Mouse (Mus musculus): ENCODE measurements around the gene Trpv6.

The Trpv6 gene

DNA sequence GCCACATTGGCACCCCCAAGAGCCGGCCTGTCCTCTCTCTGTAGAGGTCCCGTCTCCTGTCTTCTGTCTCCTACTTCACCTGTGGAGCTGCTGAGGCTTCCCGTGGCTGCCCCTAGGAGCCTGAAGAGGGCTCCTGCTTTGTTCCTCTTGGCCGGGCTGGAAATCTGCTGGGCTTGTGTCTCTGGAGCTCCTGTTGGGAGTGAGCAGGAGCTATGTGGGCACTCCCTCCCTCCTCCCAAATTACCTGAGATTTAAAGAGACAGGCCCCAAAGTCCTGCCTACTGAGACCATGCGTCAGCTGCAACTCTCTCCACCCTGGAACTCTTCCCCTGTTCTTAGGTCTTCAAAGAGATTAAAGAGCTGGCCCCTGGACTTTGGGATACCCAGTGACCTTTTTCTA, at the start of gene Trpv6:
Trpv6 (minus strand) TSS at position 228 of the 400 bp plus-strand sequence.
- DNase-seq (ENCODE audit: low spot score) = no peak

GRCm38 (mm10) chr6:41685596-41685995, 49.4 kb upstream of the Trpv6 start:
- no peak for DNase-seq (ENCODE audit: low spot score)

DNA sequence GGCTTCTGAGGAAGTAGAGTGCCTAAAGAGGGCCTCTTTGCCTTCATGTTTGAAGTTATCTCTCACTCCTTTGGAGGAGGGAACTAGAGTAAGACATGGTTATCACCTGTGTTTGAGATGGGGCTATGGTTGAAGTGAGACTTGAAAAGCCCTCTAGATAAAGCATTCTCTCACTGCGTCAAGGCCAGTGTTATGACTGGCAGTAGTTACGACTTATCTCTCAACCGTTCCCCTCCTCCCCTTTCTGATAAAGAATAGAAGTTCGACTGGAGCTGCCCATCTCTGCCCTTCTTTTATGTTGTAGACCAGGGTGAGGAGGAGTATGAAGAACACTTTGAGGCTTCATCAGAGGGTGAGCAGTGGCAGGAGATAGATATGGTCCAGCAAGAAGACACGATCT, 48.7 kb upstream of the Trpv6 start:
- no peak for DNase-seq (ENCODE audit: low spot score)

- DNase-seq (ENCODE audit: low spot score) = no peak
Observed at GRCm38 (mm10) chr6:41684131-41684530, 47.9 kb upstream of the Trpv6 start, which contains the start of gene Llcfc1. Gene Llcfc1 (plus strand): TSS chr6:41684431.

DNA sequence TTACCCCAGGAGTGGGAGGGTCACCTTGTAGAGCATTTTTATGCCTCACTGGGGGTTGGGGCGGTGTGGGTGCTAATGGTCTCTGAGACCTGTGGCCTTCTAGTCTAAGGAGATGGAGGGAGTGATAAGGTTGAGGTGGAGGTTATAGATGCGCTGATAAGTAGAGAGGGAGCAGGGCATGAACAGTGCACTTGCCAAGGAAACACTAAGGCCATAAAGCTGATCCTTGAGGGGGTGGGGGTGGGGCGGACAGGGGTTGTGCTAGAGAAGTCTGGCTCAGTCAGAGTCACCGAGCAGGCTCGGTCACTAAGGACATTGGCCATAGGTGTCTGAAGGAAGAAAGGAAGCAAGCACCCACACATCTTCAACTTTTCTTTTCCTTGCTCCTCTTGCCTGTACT, 45.5 kb upstream of the Trpv6 start:
- no peak for DNase-seq (ENCODE audit: low spot score)

GRCm38 (mm10) chr6:41680669-41681068, 44.5 kb upstream of the Trpv6 start, which contains the start of gene Trpv5:
Gene Trpv5 (minus strand): TSS chr6:41680769.
- DNase-seq (ENCODE audit: low spot score) = no peak

DNA sequence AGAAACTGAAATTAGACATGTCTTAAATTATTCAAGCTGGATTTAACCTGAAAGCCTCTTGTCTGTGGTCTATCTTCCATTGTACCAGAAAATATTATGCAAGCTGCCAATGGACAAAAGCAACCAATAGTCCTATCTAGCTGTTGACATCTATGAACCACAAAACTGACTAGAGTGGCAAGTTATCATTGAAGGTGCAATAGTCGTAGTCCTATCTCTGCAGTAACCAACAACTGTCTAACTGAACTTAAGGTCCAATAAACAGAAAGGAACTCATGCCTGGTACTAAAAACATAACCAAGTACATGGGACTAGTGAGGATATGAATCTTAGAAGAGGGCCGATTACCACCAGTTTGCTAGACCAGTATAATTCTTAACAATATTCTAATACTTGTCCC, 40.3 kb upstream of the Trpv6 start:
- DNase-seq (ENCODE audit: low spot score) = no peak

DNA sequence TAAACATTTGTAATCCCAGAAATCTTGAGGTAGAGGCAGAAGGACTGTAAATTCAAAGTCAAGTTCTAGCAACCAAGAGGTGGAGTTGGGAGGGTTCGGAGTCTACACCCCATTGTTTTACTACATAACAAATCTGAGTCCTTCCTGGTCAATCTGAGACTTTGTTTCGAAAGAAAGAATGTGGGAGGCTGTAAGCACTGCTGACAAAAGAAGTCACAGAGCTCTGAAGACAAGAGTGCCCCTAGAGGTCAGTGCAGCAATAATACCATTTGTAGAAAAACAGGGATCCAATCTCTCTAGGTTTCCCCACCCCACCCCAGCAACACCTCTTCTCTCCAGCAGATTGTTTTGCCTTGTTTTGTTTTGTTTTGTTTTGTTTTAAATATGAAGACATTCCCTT, 26.1 kb upstream of the Trpv6 start:
- DNase-seq (ENCODE audit: low spot score) = no peak

- no peak for DNase-seq (ENCODE audit: low spot score)
Observed at GRCm38 (mm10) chr6:41658487-41658886, 22.3 kb upstream of the Trpv6 start.

DNA sequence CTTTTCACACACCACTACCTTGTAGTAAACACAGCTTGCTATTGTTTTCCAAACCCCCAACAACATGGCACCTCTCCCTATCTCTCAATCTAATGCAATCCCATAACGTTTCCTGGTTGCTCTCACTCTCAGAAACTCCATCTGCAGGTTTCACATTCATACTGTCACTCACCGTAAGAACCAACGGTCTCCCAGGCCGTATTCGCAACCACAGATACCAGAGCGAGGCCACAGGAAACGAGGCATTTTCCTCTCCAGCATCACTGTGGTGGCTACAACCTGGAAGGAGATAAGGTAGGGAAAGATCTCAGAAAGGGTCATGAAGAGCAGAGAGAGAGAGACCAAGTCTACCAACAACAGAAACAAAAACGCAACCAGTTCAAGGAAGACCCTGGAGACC, 18.4 kb upstream of the Trpv6 start:
- no peak for DNase-seq (ENCODE audit: low spot score)

DNA sequence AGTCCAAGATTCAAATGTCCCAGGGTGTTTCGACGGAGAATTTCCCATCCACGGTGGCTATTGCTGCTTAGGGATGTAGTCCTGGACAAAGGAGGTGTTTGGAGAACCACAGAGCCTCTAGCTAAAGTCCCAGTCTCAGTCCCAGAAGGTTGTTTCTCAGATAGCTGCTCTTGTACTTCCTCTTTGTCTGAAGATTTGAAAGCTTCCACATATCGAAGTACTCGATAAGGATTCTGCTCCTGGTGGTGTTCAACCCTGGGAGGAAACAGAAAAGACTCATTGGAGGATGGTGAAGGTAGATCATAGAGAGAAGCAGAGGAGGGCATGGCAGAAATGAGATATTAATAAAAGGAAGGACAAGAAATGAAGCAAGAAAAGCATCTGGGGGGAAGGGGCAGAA, 17.0 kb upstream of the Trpv6 start:
- no peak for DNase-seq (ENCODE audit: low spot score)

DNA sequence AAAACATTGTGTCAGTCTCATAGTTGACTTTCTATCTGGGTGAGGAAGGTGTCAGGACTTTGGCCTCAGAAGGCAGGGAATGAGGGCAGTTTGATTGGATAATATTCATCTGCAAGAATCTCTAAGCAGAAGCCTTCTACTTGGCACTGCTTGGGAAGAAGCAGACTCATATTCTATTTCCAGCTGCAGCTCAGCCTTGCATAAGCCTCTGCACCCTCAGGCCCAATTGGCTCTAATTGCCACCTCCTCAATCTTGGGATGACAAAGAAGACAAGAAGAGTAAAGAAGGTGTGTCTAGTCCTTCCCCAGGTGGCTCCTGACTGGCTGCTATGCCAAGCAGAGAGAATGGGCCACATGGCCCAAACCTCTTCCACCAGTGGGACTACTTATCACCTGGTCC, 10.5 kb upstream of the Trpv6 start:
- DNase-seq (ENCODE audit: low spot score) = no peak

GRCm38 (mm10) chr6:41646220-41646619, 10.0 kb upstream of the Trpv6 start:
- no peak for DNase-seq (ENCODE audit: low spot score)

- DNase-seq (ENCODE audit: low spot score) = no peak
Observed at GRCm38 (mm10) chr6:41643227-41643626, 7.0 kb upstream of the Trpv6 start.

DNA sequence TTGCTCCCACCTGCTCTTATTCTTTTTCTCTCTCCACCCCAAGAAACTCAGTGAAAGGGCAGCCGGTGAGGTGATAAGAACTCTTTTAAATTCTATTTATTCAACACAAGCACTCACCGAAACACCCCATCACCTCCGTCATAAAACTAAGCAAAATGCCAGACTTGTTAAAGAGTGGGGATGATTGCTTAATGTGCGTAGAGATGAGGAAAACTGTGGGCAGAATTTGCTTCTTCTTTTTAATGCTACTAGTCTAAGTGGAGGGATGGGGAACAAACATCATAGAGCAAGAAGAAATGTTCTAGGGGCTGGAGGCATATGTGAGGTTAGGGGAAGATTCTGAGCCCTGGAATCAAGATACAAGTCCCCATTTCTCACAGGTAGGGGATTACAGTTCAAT, 6.6 kb upstream of the Trpv6 start:
- DNase-seq (ENCODE audit: low spot score) = no peak

DNA sequence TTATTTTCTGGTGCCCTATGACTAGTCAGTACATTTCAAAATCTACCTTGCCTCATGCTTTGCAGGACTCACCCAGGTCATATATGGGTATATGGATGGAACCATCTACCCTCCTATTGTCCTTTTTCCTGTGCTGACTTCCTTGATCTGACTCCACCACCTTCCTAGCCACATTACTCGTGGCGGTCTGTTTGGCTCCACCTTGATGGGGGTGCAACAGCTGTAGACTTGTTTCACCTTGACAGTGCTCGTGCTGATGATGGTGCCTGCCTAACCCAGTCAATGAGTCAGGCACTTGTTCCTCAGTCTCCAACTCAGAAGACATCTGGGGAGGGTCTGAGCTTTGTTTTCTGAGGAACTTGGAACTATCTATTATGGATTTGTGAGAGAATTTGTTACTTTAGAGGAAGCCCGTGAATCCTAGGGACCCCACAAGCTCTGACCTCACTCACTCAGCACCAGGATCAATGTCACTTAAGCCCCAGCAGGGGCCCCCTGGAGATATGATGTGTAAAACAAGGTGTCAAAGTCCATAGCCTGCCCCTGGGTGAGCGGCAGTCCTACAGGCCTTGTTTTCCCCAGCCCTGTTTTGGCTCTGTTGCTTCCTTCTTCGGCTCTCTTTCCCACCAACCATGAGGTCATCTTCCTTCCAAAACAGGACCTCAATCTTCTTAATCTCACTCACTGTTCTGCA, 5.1 kb upstream of the Trpv6 start:
- DNase-seq (ENCODE audit: low spot score) = no peak

GRCm38 (mm10) chr6:41640449-41640848, 4.2 kb upstream of the Trpv6 start:
- DNase-seq (ENCODE audit: low spot score) = no peak

DNA sequence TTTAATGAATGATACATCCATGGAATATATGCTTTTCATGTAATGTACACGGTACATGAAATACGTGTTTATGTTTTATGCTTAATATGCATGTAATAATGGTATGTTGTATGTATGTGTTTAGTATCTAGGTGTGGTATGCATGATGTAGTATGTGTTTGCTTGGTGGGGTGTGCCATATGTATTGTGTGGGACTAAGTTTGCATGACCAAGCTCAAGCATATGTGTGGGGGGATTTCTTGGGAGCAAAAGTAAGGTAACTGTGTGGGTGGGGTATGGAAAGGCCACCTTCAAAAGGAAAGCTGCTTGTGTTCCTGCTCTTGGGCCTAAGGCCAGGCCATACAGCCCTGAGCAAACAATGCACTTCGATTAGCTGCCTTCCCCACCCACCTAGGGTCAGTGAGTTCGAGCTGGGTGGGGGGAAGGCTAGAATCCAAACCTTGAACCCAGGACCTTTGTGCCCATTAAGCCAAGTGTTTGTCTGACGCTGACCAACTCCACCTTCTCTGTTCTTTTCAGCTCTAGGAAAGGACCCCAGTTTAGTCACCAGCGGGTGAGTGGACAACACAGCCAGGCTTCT, 1.8 kb upstream of the Trpv6 start:
- no peak for DNase-seq (ENCODE audit: low spot score)

- no peak for DNase-seq (ENCODE audit: low spot score)
Observed at GRCm38 (mm10) chr6:41637393-41637792, 1.2 kb upstream of the Trpv6 start.

- DNase-seq (ENCODE audit: low spot score) = no peak
Observed at GRCm38 (mm10) chr6:41635211-41635610, 994 bp downstream of the Trpv6 start.

GRCm38 (mm10) chr6:41631549-41631948, 4.7 kb downstream of the Trpv6 start:
- no peak for DNase-seq (ENCODE audit: low spot score)

GRCm38 (mm10) chr6:41630791-41631190, 5.4 kb downstream of the Trpv6 start:
- DNase-seq (ENCODE audit: low spot score) = no peak

DNA sequence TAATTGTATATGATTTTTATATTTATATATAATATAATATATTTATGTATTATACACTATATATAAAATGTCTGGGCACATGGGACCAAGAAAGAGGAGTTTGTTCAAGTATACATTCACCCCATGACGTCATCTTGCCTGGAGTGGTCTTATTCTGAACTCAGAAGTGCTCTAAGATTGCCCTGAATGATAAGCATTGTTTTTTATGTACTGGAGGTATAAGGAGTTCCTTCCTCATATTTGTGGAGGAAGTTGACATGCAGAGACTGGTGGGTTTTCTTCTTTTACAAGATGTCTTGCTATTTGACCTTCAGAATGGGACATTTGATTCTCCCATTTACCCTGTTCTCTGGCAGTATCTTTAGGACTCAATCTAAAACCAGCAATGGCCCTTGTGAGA, 8.0 kb downstream of the Trpv6 start:
- DNase-seq (ENCODE audit: low spot score) = no peak

DNA sequence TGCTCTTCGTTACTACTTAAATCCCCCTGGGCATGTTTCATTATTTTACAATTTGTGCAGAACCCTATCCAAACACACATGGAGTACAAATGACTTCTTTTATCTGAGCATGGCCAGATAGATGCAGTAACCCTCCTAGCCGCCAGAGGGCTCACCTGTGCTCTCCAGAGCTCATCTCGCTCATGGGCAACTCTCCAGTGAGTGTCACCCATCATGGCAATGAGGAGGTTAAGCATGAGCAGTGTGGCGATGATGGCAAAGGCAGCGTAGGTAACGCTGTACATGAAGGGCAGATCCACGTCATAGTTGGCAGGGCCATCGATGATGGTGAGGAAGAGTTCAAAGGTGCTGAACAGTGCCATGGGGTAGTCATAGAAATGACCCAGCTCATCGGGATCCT, 13.5 kb downstream of the Trpv6 start:
- peak; percentile 13 for DNase-seq (ENCODE audit: low spot score)

Data from layer of hippocampus, adult 9-10 months (tissue).